Mouse (Mus musculus) ES-E14 (cell line): ENCODE data around the gene Arl5a. TPM values are rescaled to one million over a fixed set of nuclear protein-coding genes. Genes with fewer than 3 reads are reported as not detected.

Source experiments
- DNase-seq: peaks from one replicate; pipeline ENCODE4 v3.0.0-alpha.2; 2013; ENCODE audit warnings: low read depth, low spot score
- H3K27ac ChIP-seq: 2 replicates; pipeline ENCODE4 v1.5.1; 2012; ENCODE audit warnings: low read depth, mild to moderate bottlenecking, low read length, moderate library complexity, mixed read lengths; ENCODE audit not compliant: poor library complexity, insufficient read depth, severe bottlenecking
- H3K36me3 ChIP-seq: 2 replicates; pipeline ENCODE4 v1.6.1; 2012; ENCODE audit warnings: mild to moderate bottlenecking, low read length, moderate library complexity, mixed read lengths; ENCODE audit not compliant: control insufficient read depth, poor library complexity, insufficient read depth, severe bottlenecking
- H3K4me1 ChIP-seq, 2 experiments: fragments of 150-350 bp in 1 of 2; sonication (generic) in 1 of 2; 2 replicates each; pipeline ENCODE4 v1.6.1; 2012; ENCODE audit warnings: low read length in 2 of 2, mild to moderate bottlenecking in 1 of 2, mixed read lengths in 1 of 2; ENCODE audit not compliant: control insufficient read depth in 2 of 2, insufficient read depth in 2 of 2, poor library complexity in 1 of 2
- H3K4me3 ChIP-seq, 2 experiments: fragments of 150-350 bp in 1 of 2; sonication (generic) in 1 of 2; 2 replicates each; pipeline ENCODE4 v1.5.1; 2012; ENCODE audit warnings: low read length in 2 of 2, low read depth in 1 of 2, mild to moderate bottlenecking in 1 of 2, mixed read lengths in 1 of 2; ENCODE audit not compliant: insufficient read depth in 1 of 2, poor library complexity in 1 of 2, severe bottlenecking in 1 of 2
- H3K9ac ChIP-seq: 2 replicates; pipeline ENCODE4 v1.6.1; 2012; ENCODE audit warnings: low read depth, mild to moderate bottlenecking, low read length, mixed read lengths; ENCODE audit not compliant: poor library complexity, insufficient read depth, severe bottlenecking
- H3K9me3 ChIP-seq: fragments of 150-350 bp; sonication (generic); 2 replicates; pipeline ENCODE4 v1.6.1; 2012; ENCODE audit warnings: low read depth, mild to moderate bottlenecking, low read length; ENCODE audit not compliant: control insufficient read depth, insufficient read depth
- CHD2 ChIP-seq: IDR thresholded peaks from 2 replicates; pipeline ENCODE4 v1.6.1; 2014; ENCODE audit warnings: mild to moderate bottlenecking, low read depth, low read length, inconsistent platforms
- HCFC1 ChIP-seq: IDR thresholded peaks from 2 replicates; pipeline ENCODE4 v1.6.1; 2012; ENCODE audit warnings: low read length, inconsistent platforms, borderline replicate concordance; ENCODE audit not compliant: insufficient read depth
- MAFK ChIP-seq: IDR thresholded peaks from 2 replicates; pipeline ENCODE4 v1.6.1; 2014; ENCODE audit warnings: mild to moderate bottlenecking, low read depth, low read length, inconsistent platforms; ENCODE audit not compliant: insufficient read depth
- ZC3H11A ChIP-seq: IDR thresholded peaks from 2 replicates; pipeline ENCODE4 v1.6.1; 2012; ENCODE audit warnings: low read depth, mild to moderate bottlenecking, inconsistent platforms, low read length, borderline replicate concordance
- ZNF384 ChIP-seq: IDR thresholded peaks from 2 replicates; pipeline ENCODE4 v1.6.1; 2012; ENCODE audit warnings: low read depth, low read length, inconsistent platforms
- in situ Hi-C, 2 experiments: fragments of 600-800 bp; cut with MboI; formaldehyde crosslinking; loops; one replicate each; pipeline ENCODE4 v1.15.1; 2025; ENCODE audit warnings: low sequenced_read_pairs in 2 of 2, inconsistent platforms in 1 of 2; ENCODE audit not compliant: unreplicated experiment in 2 of 2
- total RNA-seq: library from RNA; depleted of rRNA; stranded (reverse); fragments of 300-350 nt; gene quantifications from 2 replicates; pipeline ENCODE4 v1.2.3, GENCODE M21; 2012

Arl5a gene
- total RNA-seq, 1 experiment, result 22.6 TPM

DNA sequence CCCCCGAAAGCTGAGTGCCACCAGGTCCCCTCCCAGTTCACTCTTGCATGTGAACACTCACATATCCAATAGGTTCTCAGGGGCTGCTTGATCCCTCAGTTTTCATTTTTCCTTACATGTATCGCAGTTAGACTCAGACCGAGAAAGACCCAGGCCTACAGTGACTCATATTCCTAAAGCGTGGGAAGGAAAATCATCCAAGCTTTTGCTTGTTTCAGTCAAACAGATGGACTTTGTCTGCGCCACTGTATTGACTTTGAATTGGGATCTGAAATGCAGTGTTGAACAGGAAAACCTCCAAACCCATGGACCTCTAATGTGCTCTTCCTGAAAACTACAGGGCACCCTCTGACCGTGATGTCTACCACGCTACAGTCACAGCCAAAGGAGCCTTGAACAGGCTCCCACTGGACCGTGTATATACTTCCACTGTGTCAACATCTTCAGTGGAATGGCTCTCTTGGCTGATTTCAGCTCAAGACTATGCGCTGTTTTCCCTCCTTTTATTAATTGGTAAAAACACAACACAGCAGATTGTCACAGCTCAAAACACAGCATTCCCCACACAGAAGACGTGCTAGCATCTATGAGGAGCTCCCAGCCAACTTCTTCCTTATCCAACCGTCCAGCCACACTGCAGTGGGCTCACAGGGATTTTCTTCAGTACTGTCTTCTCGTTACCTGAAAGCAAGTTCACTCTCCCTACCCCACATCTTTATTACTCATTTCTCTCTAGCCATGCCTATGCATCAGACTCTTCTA is 36.7 kb upstream of the Arl5a start:
- no peak for DNase-seq
- Histone ChIP-seq H3K9ac (no peak overlapping the region), H3K27ac (no peak overlapping the region), H3K4me1 (no peaks in the 10 kb centered on the region), H3K9me3 (no peaks in the 10 kb centered on the region), H3K36me3 (no peaks in the 10 kb centered on the region), H3K4me3 (no peak overlapping the region)
- TF ChIP-seq HCFC1 (no peak), CHD2 (no peak), ZNF384 (no peak), MAFK (no peak), ZC3H11A (no peak)
- in situ Hi-C loops, result no loop called here

DNA sequence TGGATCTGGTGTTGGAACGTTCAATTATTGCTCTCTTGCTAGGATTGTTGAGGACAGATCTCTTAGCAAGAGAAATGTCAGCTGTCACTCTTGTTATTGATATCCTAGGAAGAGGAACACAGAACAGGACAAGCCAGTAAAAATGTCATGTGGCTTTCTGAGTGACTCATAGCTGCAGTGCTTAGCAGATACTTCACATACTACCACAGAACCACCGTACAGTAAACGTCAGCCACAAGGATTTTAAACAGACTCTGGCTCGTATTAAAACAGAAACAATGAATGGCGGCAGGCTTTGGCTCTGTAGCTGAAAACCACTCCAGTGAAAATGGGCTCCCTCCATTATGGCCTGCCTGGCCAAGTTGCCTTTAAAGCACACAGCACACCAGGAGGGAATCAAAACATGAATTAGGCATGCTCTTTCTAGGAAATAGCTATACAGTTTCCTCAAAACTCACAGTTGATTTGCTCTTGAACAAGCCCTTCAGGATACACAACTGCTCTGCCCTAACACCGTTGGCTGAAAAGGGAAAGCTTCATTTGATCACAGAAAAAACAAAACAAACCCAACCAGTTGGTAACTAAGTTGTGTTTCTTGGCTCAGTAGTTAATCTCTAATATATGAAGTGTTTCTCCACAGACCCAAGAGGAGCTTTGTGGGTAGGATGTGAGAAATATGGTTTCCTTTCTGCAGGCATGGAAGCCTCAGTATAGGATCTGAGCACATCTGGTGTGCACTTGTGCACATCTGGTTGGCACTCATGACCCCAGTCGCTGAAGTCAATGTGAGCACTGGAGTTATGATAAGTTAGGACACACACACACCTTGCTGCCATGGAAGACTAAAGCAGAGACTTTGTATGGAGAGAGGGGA is 31.1 kb upstream of the Arl5a start:
- Histone ChIP-seq H3K9ac (no peak overlapping the region), H3K36me3 (no peaks in the 10 kb centered on the region), H3K27ac (no peak overlapping the region), H3K9me3 (no peaks in the 10 kb centered on the region), H3K4me1 (no peaks in the 10 kb centered on the region), H3K4me3 (no peak overlapping the region)
- in situ Hi-C loops, result no loop called here
- TF ChIP-seq CHD2 (no peak), ZC3H11A (no peak), ZNF384 (no peak), MAFK (no peak), HCFC1 (no peak)
- no peak for DNase-seq

DNA sequence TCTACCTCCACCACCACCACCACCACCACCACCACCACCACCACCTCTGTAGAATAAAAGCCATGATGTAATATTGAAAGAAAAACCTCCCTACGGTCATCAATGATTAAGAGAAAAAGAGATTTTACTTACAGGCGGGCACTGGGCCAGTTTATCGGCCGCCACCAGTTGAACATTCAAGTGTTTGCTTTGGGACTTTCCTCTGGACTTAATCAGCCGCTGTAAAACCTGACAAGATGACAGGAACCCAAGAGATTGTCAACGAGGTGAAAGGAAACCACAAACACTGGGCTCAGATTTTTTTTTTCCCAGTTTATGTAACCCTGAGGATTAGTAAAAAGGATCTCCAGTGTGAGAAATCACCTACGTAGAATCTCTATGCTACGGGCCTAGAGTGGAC is 25.1 kb upstream of the Arl5a start:
- in situ Hi-C loops, result no loop called here
- no peak overlapping the region for H3K27ac ChIP-seq

DNA sequence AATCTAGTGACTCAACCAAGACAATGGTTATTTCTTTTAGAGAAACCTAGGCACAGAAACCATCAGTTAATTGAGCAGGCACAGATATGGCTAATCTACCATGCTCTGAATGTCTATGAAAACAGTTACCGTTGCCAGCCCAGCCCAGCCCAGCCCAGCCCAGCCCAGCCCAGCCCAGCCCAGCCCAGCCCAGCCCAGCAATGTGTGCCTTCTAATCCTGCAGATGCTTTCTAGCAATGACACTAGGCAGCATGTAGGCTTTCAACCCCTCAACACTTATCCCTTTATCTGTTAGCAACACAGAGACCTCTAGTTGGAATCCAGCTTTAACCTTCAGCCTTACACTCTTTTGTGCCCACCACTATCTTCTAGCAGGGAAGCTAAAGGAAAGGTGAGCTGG is 24.2 kb upstream of the Arl5a start:
- Histone ChIP-seq H3K36me3 (no peaks in the 10 kb centered on the region), H3K4me1 (no peaks in the 10 kb centered on the region), H3K4me3 (no peak overlapping the region), H3K9ac (no peak overlapping the region), H3K9me3 (no peaks in the 10 kb centered on the region), H3K27ac (no peak overlapping the region)
- DNase-seq, result no peak
- in situ Hi-C loops, result no loop called here
- TF ChIP-seq ZC3H11A (no peak), MAFK (no peak)

More for the DNA sequence above, 25.1 kb upstream of the Arl5a start:
- H3K36me3 ChIP-seq, result no peaks in the 10 kb centered on the region
- no peaks in the 10 kb centered on the region for H3K4me1 ChIP-seq
- no peak overlapping the region for H3K4me3 ChIP-seq
- no peak overlapping the region for H3K9ac ChIP-seq
- no peaks in the 10 kb centered on the region for H3K9me3 ChIP-seq
- DNase-seq, result no peak
- TF ChIP-seq ZNF384 (no peak), MAFK (no peak)
